Comparison of ENCODE assay signal across 14 mouse cellular contexts in the genomic region with DNA sequence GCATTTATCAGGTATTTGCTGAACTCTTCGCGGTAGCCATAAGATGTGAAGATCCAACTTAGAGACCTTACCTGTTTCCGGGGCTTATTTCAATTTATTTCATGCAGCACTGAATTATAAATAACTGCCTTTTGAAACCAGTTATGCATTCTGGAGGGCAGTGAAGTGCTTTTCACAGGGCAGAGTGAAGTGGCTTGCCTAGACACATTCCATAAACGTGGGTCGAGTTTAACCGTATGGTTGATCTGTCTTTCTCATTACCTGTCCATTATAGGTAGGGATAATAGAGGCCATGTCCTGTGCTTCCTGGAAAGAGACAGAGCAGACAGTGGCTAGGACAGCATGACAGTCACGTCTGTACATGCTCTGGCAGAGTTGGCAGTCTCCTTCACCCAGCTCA.
"Had no signal": no experiment of that assay in that cellular context is flagged by ENCODE, and none has a peak within 500 bp of the region (broad histone marks: within the 10 kb centered on the region; RNA-seq: fewer than 3 reads in every experiment).

No protein-coding gene starts in this region.

- H3K4me2 ChIP-seq: kidney, embryonic 15.5 days; limb, embryonic 15.5 days; neural tube, embryonic 15.5 days had no signal

- H3K27ac ChIP-seq: hindbrain, postnatal 0 days; kidney, embryonic 15.5 days; left cerebral cortex, adult 2 months; limb, embryonic 15.5 days; midbrain, embryonic 10.5 days; neural tube, embryonic 15.5 days had no signal

- H3K27me3 ChIP-seq: kidney, embryonic 15.5 days; limb, embryonic 15.5 days; neural tube, embryonic 15.5 days had no signal

- H3K36me3 ChIP-seq: limb, embryonic 15.5 days; neural tube, embryonic 15.5 days had no signal

- H3K9me3 ChIP-seq: kidney, embryonic 15.5 days; limb, embryonic 15.5 days; midbrain, embryonic 10.5 days; neural tube, embryonic 15.5 days had no signal

- H3K4me1 ChIP-seq: midbrain, embryonic 10.5 days; neural tube, embryonic 15.5 days had no signal

- H3K4me3 ChIP-seq: kidney, embryonic 15.5 days; left cerebral cortex, adult 2 months; limb, embryonic 15.5 days; midbrain, embryonic 10.5 days; myocyte; neural tube, embryonic 15.5 days had no signal

- H3K9ac ChIP-seq: kidney, embryonic 15.5 days; limb, embryonic 15.5 days; neural tube, embryonic 15.5 days had no signal

- ATAC-seq: hindbrain, postnatal 0 days had no signal

- DNase-seq: kidney, adult 2 months; kidney, postnatal 25 days; midbrain, embryonic 14.5 days; right cerebral cortex, adult 18-20 months; right cerebral cortex, postnatal 25 days; thymus, adult 2 months; thymus, postnatal 25 days had no signal
